Mouse (Mus musculus) adrenal gland, postnatal 10 days (tissue): ENCODE measurements at regions not wholly inside any gene's neighbourhood (a gene's known extent, or its start where the extent isn't known, plus 50 kb on each side); places are given as distances from the start of the nearest gene placed in this dataset.

Experiments
- DNase-seq: peaks from one replicate; pipeline ENCODE4 v3.0.0; 2021; ENCODE audit warnings: mixed read lengths

DNA sequence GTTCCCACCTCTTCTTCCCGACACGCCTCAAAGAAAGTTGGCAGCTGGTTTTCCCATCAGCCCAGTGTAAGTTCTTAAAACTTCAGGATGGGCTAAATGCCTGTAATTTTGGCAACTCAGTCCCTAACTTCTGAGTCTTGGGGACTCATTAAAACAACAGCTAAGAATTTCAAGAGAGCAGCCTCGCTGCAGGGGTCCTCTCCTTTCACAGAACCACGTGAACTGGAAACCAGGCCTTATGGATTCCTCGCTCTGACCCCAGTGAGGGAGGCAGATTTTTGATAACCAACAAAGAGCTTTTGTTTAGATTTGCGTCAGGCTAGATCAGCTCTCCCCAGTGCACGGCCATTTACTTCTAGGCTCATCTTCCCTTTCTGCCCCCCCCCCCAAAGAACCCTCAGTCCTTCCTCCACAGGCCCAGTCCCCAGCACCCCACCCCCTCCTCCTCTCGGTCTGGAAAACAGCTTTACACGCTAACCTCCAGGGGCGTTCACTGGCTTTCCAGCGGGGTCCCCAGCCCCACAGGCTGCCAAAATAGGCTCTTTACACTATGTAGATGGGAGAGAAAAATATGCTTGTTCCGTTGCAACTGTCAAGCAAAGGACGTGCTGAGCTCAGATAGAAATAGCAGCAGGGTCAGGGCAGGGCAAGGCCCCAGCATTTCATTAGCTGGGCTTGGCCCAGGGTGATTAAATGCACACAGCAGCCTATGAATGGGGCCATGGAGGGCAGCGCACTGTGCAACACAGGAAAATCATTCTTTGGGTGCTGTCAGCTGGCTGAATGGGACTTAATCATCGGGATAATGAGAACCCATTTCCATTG lies 233.5 kb downstream of the Zfp36l1 start:
- peak; percentile 68 for DNase-seq

DNA sequence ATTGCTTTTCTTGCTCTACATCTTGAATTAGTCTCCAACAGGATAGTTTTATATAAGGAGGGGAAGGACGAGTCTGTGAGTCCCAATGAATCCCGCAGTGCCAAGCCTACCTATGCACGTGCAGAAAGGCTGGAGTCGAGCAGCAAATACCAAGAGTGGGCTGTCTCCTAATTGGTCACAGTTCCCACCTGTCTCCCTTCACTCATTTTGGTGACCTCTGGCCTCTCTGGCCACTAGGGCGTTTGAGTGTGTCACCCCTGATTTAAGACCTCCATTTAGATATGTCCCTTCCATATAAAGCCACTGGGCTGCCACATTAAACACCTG lies 234.1 kb downstream of the Zfp36l1 start:
- no peak for DNase-seq

DNA sequence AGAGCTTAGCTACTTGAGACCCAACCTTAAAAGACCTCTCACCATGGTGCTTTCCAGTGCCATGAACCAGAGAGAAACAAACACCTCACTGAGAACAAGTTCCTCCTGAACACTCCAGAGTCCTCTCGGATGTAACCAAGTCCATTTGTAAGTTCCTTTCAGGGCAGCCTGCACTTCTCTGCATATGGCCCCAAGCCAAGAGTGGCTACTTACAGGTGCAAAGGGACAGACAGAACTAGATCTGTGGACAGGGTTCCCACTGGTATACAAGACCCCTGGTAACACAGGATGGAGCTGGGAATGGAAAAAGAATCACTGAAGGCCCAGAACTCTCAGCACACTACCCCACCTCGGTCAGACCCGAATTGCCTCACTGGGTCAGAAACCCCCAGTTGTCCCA lies 234.7 kb downstream of the Zfp36l1 start:
- DNase-seq, result no peak

DNA sequence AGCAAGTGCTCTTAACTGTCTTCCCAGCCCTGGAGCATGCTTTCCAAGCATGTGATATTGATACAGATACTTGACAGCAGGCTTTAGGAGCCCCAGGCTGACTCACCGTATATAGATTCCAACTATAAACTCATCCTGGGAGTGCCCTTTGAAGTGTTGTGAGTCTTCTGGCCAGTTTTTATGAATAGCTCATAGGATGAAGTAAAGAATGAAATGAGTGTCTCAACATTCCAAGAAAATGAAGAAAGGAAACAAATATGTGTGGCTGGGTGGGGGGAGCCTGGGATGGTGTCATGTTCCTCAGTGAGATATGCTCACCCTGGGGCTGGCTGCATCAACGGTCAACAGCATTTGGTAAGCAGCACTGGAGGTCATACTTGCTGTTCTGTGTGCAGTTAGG lies 238.5 kb downstream of the Zfp36l1 start:
- DNase-seq, result no peak

DNA sequence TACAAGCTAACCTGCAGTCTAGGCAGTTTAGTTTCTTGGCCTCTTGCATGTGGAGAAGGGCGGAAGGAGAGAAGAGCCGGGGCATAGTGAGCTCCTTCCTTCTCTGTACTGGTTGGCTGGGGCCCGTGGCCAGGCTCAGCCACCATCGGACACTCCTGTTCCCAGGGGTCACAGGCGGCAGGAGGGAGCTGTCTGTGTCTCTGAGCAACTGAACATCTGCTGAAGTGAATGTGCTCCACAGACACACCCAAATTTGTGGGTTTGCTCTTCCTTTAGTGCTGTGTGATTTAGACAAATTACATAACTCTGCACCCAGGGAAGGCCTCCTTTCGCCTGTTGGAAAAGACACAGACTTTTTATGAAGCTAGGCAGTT lies 247.6 kb downstream of the Zfp36l1 start:
- no peak for DNase-seq

DNA sequence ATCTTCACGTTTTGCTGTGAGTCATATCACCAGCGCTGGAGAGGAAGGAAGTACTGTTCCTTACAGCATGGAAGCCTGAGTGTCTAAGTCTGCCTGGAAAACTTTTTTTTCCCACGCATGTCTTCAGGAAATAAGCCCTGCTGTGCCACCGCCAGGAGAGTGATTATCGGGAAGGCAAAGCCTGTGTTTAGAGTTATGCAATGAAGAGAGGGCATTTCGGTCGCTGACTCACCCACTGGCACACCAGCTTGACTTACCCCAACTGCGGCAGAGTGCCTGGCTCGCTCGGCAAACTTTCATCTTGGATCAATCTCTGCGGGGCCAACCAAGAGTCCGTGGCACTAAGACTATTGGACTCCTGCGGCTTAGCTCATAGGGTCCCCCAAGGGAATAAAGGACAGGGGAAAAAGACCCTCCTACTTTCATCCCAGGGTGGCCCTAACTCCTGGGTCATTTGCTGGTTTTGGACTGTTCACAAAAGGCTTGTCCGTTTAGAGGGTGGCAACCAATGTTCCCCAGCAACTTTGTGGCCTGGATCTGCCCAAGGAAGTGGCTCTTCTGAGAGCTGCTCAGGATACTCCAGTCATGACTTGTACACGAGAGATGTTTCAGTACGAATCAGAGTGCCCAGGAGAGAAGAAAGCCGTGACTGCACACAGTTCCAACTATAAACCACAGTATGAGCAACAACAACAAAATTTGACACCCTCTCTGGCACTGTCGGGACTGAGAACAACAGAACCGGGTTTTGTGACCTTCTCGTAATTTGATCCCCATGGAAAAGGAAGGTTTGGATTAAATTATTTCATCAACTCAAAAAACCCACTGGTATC lies 248.3 kb downstream of the Zfp36l1 start:
- peak; percentile 58 for DNase-seq
